In the genomic region with DNA sequence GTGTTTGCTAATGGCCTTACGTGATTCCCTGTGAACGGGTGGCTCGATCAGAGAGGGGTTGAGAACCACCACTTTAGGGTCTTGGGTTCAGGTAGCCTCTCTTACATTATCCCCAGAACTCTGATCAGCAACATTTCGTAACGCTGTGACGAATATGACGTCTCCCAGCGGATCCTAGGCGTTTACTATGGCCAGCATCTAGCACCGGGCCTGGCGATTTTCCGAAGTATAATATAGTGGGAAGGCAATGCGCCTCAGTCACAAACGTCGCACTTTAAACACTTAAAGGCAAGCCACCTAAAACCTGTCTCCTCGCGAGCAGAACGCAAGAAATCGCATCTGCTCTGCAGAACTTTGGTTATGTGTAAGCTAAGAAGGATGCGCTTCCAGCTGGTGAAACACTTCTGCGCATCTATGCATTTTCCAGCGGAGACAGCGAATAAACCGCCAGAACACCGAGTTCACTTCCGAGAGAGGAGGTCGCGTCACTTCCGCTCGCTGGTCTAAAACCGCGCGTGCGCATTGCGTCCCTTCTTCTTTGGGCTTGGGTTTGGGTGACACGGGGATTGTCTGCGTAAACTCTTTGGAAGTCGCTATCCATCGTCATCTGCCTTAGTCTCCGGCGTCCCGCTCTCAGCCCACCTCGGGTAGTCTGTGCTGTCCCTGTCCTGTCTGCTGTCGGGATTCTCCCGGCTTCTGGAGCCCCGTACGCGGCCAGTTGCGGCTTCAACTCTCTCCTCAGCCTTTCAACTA, we compare ENCODE assay signal across 9 mouse cellular contexts. TPM values are rescaled to one million over a fixed set of nuclear protein-coding genes. Genes with fewer than 3 reads are reported as not detected.
DNase-seq lines count a peak whose midpoint lies in the region; ATAC-seq lines count a peak whose summit lies in the region.
"Had no signal": no experiment of that assay in that cellular context is flagged by ENCODE, and none has a peak within 500 bp of the region (broad histone marks: within the 10 kb centered on the region; RNA-seq: fewer than 3 reads in every experiment).

No protein-coding gene starts in this region.

- no peaks in the 10 kb centered on the region for H3K9me3 ChIP-seq in forebrain, embryonic 13.5 days (replicated peaks)
- H3K9me3 ChIP-seq in hindbrain, embryonic 13.5 days = no peaks in the 10 kb centered on the region
- no peaks in the 10 kb centered on the region for H3K9me3 ChIP-seq in lung, embryonic 15.5 days

- ATAC-seq in forebrain, embryonic 13.5 days = peak; percentile 92
- ATAC-seq in hindbrain, embryonic 13.5 days (ENCODE audit: low FRiP score) = peak; percentile 85
- ATAC-seq in lung, embryonic 15.5 days (ENCODE audit: borderline replicate concordance, extremely low read depth, low FRiP score, low TSS enrichment) = no peak; the same call in 1 of the 2 replicates

- H3K4me2 ChIP-seq in forebrain, embryonic 13.5 days = peak overlapping the region; percentile 52
- H3K4me2 ChIP-seq in hindbrain, embryonic 13.5 days = peak overlapping the region; percentile 55
- H3K4me2 ChIP-seq in lung, embryonic 15.5 days = peak overlapping the region; percentile 63

- H3K36me3 ChIP-seq in forebrain, embryonic 13.5 days (ENCODE audit: poor library complexity, severe bottlenecking) = no peaks in the 10 kb centered on the region
- H3K36me3 ChIP-seq in hindbrain, embryonic 13.5 days = no peaks in the 10 kb centered on the region
- H3K36me3 ChIP-seq in lung, embryonic 15.5 days = no peaks in the 10 kb centered on the region

- WGBS in forebrain, embryonic 13.5 days = 38% methylated on average over 49 of the region's 49 CpGs
- 34% methylated on average over 49 of the region's 49 CpGs for WGBS in hindbrain, embryonic 13.5 days
- WGBS in lung, embryonic 15.5 days = 35% methylated on average over 49 of the region's 49 CpGs

- no peak overlapping the region for H3K9ac ChIP-seq in forebrain, embryonic 13.5 days
- peak overlapping the region; percentile 4; the same call in 1 of the 2 replicates for H3K9ac ChIP-seq in hindbrain, embryonic 13.5 days
- no peak overlapping the region; the same call in 1 of the 2 replicates for H3K9ac ChIP-seq in lung, embryonic 15.5 days

- H3K4me1 ChIP-seq in forebrain, embryonic 13.5 days = no peaks in the 10 kb centered on the region
- H3K4me1 ChIP-seq in hindbrain, embryonic 13.5 days (replicated peaks) = no peaks in the 10 kb centered on the region
- no peaks in the 10 kb centered on the region for H3K4me1 ChIP-seq in lung, embryonic 15.5 days

- no peak overlapping the region for H3K27ac ChIP-seq in forebrain, embryonic 13.5 days
- peak overlapping the region; percentile 5; the same call in 1 of the 2 replicates for H3K27ac ChIP-seq in hindbrain, embryonic 13.5 days
- no peak overlapping the region for H3K27ac ChIP-seq in lung, embryonic 15.5 days

- H3K4me3 ChIP-seq in forebrain, embryonic 13.5 days = peak overlapping the region; percentile 26
- H3K4me3 ChIP-seq in hindbrain, embryonic 13.5 days = peak overlapping the region; percentile 37
- H3K4me3 ChIP-seq in lung, embryonic 15.5 days = peak overlapping the region; percentile 29

- peak; percentile 27 for DNase-seq in Muller cell, postnatal 12 days (ENCODE audit: inconsistent ontology term)
- DNase-seq in cerebellum, adult 11-12 months = peak; percentile 36
- DNase-seq in layer of hippocampus, postnatal 10 days (ENCODE audit: low spot score in 2 of 2) = peak; percentile 61 to 63
- peak; percentile 60 for DNase-seq in retina, postnatal 7 days (ENCODE audit: low read depth, low spot score)
- no peak for DNase-seq in T-cell, adult 2 months (ENCODE audit: low spot score)

- H3K27me3 ChIP-seq in forebrain, embryonic 13.5 days = no peaks in the 10 kb centered on the region
- no peaks in the 10 kb centered on the region for H3K27me3 ChIP-seq in hindbrain, embryonic 13.5 days
- no peaks in the 10 kb centered on the region for H3K27me3 ChIP-seq in lung, embryonic 15.5 days

RNA-seq across cellular contexts. Expression of a gene that starts 57.8 kb away (rescaled TPM):
- 24.2 and 25.0 TPM in 2 replicates for polyA plus RNA-seq in forebrain, embryonic 13.5 days (2015; fragmentation: Nextera tagmentation; extraction: Ambion mirVana)
- 24.7 and 25.4 TPM in 2 replicates for polyA plus RNA-seq in hindbrain, embryonic 13.5 days (2015; fragmentation: Nextera tagmentation; extraction: Ambion mirVana)
- total RNA-seq in layer of hippocampus, postnatal 10 days (2021) = 10 to 100 TPM; 42.3 to 45.3 TPM
- polyA plus RNA-seq in lung, embryonic 15.5 days (2015; fragmentation: Nextera tagmentation; extraction: Ambion mirVana) = 21.8 and 26.7 TPM in 2 replicates

RNA-seq across cellular contexts. Expression of a gene that starts 59.5 kb away (rescaled TPM):
- polyA plus RNA-seq in forebrain, embryonic 13.5 days (2015; fragmentation: Nextera tagmentation; extraction: Ambion mirVana) = not detected in 2 replicates
- not detected in 2 replicates for polyA plus RNA-seq in hindbrain, embryonic 13.5 days (2015; fragmentation: Nextera tagmentation; extraction: Ambion mirVana)
- not detected for total RNA-seq in layer of hippocampus, postnatal 10 days (2021)
- polyA plus RNA-seq in lung, embryonic 15.5 days (2015; fragmentation: Nextera tagmentation; extraction: Ambion mirVana) = not detected in 2 replicates
- total RNA-seq: gastrocnemius, postnatal 4 days had no signal
